In the genomic region with DNA sequence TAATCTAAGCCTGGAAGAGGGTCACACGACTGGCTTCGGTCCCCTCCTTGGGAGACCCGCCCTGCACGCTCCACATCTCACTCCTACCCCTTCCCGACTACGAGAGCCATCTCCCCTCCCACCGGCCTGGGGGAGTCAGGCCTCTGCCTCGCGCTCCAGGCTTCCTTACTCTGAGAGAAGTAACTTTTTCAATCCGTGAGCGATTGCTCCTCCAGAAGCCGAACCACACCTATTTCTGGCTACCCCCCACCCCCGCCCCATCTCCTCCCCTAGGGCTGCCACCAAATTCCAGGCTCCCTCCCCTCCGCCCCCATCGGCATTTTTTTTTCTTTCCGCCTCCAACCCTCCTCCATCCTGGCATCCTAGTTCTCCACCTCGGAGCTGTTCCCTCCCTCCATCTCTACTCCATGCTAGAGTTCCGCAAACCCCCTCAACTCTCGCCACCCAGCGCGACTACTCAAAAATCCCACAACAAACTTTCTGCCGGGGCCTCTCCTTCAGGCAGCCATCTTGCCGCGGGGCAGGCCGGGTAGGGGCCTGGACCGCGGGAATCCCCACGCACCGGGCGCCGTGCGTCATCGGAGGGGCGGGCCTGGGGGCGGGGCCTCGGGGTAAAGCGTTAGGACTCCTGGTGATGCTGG, we compare ENCODE assay signal across 8 mouse cellular contexts. TPM values are rescaled to one million over a fixed set of nuclear protein-coding genes. Genes with fewer than 3 reads are reported as not detected.
DNase-seq lines count a peak whose midpoint lies in the region; ATAC-seq lines count a peak whose summit lies in the region.

A gene (minus strand): TSS at position 544 of the 641 bp plus-strand sequence.

- H3K4me1 ChIP-seq in hindbrain, embryonic 15.5 days (replicated peaks) = peaks cover 15% of the 10 kb centered on the region
- H3K4me1 ChIP-seq in megakaryocyte, embryonic 14.5 days = peaks cover 39% of the 10 kb centered on the region

- DNase-seq in adipocyte (ENCODE audit: low spot score) = peak; percentile 86
- peak; percentile 70 to 87 for DNase-seq in cerebellum, postnatal 4 days (ENCODE audit: low spot score in 2 of 2)
- peak; percentile 78 for DNase-seq in gastrocnemius, adult 18-20 months (ENCODE audit: low spot score)
- peak; percentile 62 to 73 for DNase-seq in left cerebral cortex, adult 8-10 months (ENCODE audit: low spot score in 2 of 2)
- DNase-seq in right cerebral cortex, adult 2 months (ENCODE audit: low spot score in 2 of 2) = peak; percentile 71 to 82
- DNase-seq in urinary bladder, postnatal 14 days (ENCODE audit: low spot score) = peak; percentile 90

- WGBS in hindbrain, embryonic 15.5 days = under 1% methylated on average over 37 of the region's 37 CpGs

- no peaks in the 10 kb centered on the region for H3K9me3 ChIP-seq in hindbrain, embryonic 15.5 days
- H3K9me3 ChIP-seq in megakaryocyte, embryonic 14.5 days = no peaks in the 10 kb centered on the region

- H3K9ac ChIP-seq in hindbrain, embryonic 15.5 days = peak within 1 kb of the TSS; percentile 58

- H3K4me2 ChIP-seq in hindbrain, embryonic 15.5 days = peak within 1 kb of the TSS; percentile 96

- peak within 1 kb of the TSS; percentile 60 for H3K4me3 ChIP-seq in hindbrain, embryonic 15.5 days
- H3K4me3 ChIP-seq in megakaryocyte, embryonic 14.5 days (replicated peaks) = peak within 1 kb of the TSS; percentile 96

- peak; percentile 95 for ATAC-seq in hindbrain, embryonic 15.5 days (ENCODE audit: low FRiP score, low read depth)

- peak within 1 kb of the TSS; percentile 75 for H3K27ac ChIP-seq in hindbrain, embryonic 15.5 days (replicated peaks)

- H3K36me3 ChIP-seq in hindbrain, embryonic 15.5 days = peaks cover 8% of the 10 kb centered on the region; the same call in 1 of the 2 replicates
- H3K36me3 ChIP-seq in megakaryocyte, embryonic 14.5 days (replicated peaks; ENCODE audit: low read length) = peaks cover 38% of the 10 kb centered on the region

- H3K27me3 ChIP-seq in hindbrain, embryonic 15.5 days = no peaks in the 10 kb centered on the region
- peaks cover 10% of the 10 kb centered on the region for H3K27me3 ChIP-seq in megakaryocyte, embryonic 14.5 days (replicated peaks)

RNA-seq across cellular contexts. Expression of the gene that starts here (rescaled TPM):
- total RNA-seq in gastrocnemius, adult 18-20 months (2021) = 10 to 100 TPM; 32.1 to 48.1 TPM
- 30.3 and 34.0 TPM in 2 replicates for polyA plus RNA-seq in hindbrain, embryonic 15.5 days (2015; fragmentation: Nextera tagmentation; extraction: Ambion mirVana)
- total RNA-seq in left cerebral cortex, adult 8-10 months (2022) = 10 to 100 TPM; 37.5 to 43.9 (median 42.3) TPM
- polyA plus RNA-seq in megakaryocyte, embryonic 14.5 days (2012; ENCODE audit: insufficient read depth, low replicate concordance) = 42.7 and 59.0 TPM in 2 replicates

Comparison
In these comparisons a context has a peak if more than half of its experiments do, and no peak if none do; other contexts are left out.
1. Peak in every context shown above with its lines: DNase-seq, ATAC-seq, H3K4me3 ChIP-seq and H3K27ac ChIP-seq.